Mouse (Mus musculus) left cerebral cortex, postnatal 25 days (tissue): ENCODE results near the gene Cux1. TPM values are rescaled to one million over a fixed set of nuclear protein-coding genes. Genes with fewer than 3 reads are reported as not detected.
"Not testable (repeated sequence)": the region's sequence is repeated elsewhere in the genome, so short reads cannot be mapped to it uniquely, and the experiment has no call there.

Source experiments
- DNase-seq, 2 experiments: peaks; one replicate each; pipeline ENCODE4 v3.0.0; 2022; ENCODE audit warnings: low spot score in 2 of 2, mixed read lengths in 1 of 2
- intact Hi-C: fragments of 180-260 bp; cut with DNase I; formaldehyde crosslinking; loops from one replicate; pipeline ENCODE4 v1.15.1; 2025
- total RNA-seq, 2 experiments: library from RNA; stranded (reverse); gene quantifications; 2 replicates each; pipeline ENCODE4 v1.2.3; 2021

Cux1 gene
- total RNA-seq, 2 experiments from 2014 or later, result 105 to 121 TPM

DNA sequence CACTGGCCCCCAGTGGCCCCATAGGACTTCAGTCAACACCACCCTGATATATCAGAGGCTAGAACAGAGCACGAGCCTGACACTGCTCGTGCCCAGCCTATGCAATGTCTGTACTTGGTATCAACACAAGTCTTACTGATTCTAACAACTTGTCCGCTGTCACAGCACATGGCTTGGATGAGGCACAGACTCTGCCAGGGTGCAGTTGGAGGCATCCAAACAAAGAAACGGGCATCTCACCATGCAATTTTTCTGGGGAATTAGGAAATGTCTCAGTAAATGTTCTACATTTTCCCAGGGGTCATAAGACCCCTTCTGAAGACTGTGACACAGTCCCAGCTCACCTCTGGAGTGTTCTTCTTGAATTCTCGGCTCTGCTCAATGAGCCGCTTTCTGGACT is 81.9 kb downstream of the Cux1 start:
- intact Hi-C loops, result loop anchor here (5.0 kb wide), 1 partner anchor 82 kb away; the partner anchor contains the start of gene Cux1
- DNase-seq, result no peak

DNA sequence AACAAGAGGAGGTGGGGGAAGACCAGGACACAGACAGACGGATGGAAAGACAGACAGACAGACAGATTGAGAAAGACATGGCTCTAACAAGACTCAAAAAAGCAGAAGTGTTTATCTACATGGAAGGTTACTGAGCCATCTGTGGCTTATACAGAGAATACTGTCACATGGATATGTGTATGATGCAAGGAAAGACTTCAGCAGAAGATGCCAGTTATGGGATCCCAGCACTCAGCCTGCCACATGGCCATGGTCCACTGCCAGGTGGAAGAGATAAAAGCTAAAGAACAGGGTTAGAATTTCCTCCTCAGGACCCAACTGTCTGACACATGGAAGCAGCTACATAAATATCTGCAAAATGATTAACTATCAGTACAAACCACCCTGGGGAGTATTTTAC is 84.9 kb downstream of the Cux1 start:
- intact Hi-C loops, result loop anchor here (5.0 kb wide), 1 partner anchor 55 kb away; no protein-coding TSS in a partner anchor
- no peak for DNase-seq

DNA sequence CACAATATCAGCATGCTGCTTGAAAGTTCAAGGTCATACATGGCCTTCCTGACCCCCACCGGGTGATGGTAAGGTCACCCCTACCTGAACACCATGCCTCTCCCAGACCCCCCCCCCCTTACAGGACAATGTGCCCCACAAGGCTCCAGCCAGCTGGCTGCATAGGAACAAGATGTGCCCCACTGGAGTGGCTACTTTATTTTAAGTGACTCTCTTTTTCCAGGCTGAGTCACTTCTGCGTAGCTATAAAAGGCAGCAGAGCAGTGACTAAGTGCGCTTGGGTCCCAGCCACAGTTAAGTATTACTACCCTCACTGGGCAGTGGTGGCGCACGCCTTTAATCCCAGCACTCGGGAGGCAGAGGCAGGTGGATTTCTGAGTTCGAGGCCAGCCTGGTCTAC is 86.7 kb downstream of the Cux1 start:
- DNase-seq, result peak in 1 of 2 experiments; percentile 82
- intact Hi-C loops, result loop anchor here (5.0 kb wide), 1 partner anchor 53 kb away; no protein-coding TSS in a partner anchor

DNA sequence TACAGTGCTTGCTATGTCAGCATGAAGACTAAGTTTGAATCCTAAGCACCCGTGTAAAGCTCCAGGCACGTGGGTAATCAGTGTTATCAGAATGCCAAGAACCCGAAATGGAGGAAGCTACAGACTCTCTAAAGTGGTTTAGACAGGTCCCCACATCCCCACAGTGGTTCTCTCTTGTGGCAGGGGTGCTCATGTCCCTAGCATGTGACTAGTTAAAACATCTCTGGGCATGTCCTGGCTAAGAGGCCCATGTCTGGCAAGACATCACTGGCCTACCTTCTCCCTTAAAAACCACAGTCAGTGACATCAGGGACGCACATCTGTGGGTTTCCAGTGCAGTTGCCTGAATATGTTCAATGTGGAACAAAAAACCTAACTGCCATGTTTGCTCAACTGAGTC is 87.5 kb downstream of the Cux1 start:
- no peak for DNase-seq
- intact Hi-C loops, result loop anchor here (5.0 kb wide), 1 partner anchor 52 kb away; no protein-coding TSS in a partner anchor

DNA sequence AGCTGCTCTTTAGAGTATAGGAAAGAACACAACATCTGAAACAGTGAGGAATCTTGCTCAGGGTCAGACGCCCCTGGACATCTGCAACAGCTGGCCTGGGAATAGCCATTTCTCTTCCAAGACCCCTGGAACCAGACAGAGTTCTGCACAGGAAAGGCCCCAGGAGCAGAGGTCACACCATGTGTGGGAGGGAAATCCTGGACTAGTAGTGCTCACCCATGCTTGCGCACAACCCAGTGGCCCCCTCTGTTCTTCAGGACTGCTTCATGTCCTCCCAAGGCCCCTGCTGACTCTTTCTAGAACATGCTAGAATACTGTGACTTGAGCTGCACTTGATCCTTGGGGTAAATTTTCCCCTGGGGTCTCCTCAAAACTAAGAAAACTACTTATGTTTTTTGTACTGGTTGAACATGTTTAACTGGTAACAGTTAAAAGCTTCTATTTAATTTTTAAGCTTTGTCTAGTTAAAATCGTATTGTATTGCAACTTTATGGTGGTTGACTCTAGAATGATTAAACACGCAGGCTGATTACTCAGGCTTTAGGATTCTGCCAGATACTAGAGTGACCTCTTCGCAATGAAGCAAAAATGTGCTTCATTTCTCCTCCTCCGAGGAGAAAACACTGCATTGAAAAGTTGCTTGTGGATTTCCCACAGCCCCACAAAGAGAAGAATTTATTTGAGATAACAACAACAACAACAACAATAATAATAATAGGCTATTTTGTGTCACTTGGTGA is 88.1 kb downstream of the Cux1 start:
- intact Hi-C loops, result no loop called here

DNA sequence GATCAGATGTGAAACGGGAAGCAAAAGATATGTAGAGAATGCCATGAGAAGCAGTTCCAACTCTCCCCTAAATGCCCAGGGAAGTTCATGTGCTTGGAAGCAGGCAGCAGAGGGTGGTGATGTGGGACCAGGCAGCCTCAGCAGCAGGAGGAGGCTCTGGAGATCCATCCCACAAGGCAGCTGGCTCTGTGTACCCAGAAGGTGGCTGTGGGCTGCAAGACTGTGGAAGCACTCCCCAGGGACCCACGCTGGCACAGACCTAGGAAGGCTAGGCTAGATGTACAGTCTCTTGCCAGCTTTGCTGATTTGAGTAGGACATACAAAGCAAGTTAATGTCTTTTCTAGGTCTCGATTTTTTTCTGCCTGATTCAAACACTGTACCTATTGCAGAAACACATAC is 91.0 kb downstream of the Cux1 start:
- DNase-seq, result peak; percentile 47 to 91
- intact Hi-C loops, result no loop called here

More for the DNA sequence above, 88.1 kb downstream of the Cux1 start:
- DNase-seq, result no peak

DNA sequence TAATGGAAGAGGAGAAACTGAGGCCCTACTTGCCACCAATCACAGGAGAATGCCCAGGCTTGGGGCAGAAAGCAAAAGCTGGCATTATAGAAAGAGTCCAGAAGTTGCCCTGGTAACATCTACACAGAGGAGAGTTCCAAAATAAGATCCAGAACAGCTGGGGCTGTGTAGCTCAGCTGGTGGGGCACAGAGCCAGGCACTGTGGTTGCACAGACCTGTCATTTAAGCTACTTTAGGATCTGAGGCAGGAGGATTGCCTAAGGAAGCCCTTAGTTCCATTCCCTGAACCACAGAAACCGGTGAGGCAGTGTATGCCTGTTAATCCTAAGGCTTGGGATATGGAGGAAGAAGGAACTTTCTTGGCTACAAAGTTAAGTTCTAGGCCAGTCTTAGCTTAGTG is 92.1 kb downstream of the Cux1 start:
- DNase-seq, result no peak
- intact Hi-C loops, result no loop called here

DNA sequence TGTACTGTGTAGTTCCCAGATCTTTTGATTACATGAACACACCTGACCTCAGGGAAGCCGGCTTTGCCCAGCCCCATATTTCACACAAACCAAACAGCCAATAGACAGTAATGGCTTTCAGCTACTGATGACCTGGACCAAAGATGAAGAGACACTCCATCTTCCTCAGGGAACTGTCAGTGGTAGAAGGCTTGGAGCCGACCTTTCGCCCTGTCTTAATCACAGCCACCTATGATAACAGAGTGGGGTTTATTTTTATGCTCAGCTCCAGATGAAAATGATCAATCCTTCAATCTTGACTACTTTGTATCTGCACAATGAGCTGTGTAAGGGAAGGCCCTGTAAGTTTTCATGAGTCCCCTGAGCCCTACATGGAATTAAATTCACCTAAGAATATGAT is 93.2 kb downstream of the Cux1 start:
- intact Hi-C loops, result no loop called here
- DNase-seq, result no peak

DNA sequence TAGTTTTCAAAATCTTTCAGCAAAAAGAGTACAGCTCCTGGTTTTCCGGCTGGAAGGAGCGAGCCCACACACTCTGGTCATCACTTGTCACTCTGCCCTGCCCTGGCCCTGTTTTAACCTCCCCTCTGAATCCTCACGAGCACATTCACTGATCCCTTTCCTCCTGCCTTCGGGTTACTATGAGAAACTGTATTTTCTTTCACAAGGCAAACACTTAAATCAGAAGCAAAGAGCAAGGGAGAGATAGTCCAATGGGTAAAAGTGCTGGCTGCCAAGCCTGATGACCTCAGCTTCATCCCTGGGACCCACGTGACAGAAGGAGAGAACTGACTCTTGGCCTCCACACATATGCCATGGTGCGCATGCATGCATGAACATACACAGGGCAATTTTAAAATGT is 94.0 kb downstream of the Cux1 start:
- intact Hi-C loops, result no loop called here
- DNase-seq, result no peak

DNA sequence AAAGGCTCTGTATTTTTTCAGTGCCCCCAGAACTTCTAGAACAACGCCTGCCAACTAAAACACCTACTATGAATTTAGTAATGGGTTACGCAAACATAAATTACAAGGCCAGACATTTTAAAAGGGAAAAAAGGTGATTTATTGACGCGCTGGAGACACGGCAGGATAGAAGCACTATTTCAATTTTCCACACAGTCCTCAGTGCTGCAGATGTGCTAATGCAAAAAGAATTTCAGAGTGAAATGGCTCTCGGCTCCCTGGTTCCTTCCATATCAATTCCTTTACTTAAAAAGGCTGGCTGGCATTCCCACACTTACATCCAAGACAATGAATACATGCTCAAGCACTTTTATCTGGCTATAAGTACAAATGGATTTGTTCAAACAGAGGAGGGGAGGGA is 94.4 kb downstream of the Cux1 start:
- intact Hi-C loops, result no loop called here
- no peak for DNase-seq

DNA sequence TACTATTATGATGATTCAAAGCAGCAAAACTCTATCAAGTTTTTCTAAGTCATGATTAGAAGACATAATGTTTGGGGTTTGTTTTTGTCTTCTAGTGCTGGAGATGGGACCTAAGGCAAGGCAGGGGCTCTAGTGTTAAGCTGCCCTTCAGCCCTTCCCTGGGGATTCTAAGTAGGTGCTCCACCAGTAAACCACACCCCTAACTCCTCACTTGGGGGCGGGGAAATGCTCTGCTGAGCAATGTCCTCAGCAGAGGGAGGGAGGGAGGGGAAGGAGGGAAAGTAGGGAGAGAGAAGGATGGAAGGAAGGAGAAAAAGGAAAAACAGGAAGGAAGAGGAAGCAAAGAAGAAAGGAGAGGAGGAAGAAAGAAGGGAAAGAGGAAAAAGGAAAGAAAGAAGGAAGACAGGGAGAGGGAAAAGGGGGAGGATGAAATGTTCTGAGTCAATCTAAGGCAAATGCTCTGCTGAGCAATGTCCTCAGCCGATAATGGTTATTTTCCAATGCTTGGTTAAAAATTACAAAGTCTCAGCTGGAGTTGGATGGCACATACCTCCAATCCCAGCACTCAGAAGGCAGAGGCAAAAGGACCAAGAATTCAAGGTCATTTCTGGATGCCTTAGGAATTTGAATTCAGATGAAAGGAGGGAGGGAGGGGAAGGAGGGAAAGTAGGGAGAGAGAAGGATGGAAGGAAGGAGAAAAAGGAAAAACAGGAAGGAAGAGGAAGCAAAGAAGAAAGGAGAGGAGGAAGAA is 96.1 kb downstream of the Cux1 start:
- DNase-seq, intact Hi-C loops: not testable (repeated sequence)

DNA sequence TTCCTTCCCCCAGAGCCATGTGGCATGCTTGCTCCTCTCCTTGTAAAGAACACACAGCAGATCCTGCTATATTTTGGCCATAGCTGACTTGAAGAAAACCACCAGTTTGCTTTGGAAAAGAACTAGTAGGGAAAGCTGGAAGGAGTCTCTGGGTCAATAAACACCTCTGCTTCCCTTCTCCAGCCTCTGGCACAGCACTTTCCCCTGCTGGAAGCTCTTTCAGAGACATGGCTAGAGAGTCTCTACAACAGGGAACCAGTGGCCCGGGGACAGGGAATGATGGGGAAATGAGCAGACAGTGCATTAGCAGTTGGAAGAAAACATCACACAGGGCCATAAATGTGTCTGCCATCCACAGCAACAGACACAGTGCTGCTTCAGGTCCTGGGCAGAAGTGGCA is 98.0 kb downstream of the Cux1 start:
- intact Hi-C loops, result no loop called here

DNA sequence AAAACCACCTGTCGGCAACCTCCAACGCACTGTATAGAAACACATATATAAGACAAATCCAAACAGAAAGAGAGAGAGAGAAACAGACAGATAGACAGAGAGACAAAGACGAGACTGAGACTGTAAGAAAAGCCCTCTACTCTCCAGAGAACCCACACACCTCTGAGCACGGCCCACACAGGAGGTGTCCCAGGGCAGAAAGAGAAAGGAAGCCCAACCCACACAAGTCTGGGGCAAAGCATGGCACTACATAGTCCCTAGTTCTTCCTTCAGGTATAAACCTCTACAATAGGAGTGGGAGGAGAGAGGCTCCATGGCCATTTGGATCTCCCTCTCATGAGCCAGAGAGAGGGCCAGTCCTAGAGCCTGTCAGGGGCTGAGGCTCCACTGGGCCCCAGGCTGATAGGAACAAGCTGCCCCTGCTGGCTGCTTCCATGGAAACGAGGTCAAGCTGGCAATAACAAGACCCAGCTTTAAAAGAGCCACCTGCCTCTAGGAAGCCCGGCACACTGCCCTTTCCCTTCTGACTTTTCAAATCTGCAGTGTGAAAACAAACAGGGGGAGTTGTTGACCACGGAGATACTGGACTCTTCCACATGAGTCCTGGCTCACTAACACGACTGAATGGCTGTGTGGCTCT is 99.8 kb downstream of the Cux1 start:
- intact Hi-C loops, result no loop called here
- no peak for DNase-seq

More for the DNA sequence above, 98.0 kb downstream of the Cux1 start:
- DNase-seq, result no peak

DNA sequence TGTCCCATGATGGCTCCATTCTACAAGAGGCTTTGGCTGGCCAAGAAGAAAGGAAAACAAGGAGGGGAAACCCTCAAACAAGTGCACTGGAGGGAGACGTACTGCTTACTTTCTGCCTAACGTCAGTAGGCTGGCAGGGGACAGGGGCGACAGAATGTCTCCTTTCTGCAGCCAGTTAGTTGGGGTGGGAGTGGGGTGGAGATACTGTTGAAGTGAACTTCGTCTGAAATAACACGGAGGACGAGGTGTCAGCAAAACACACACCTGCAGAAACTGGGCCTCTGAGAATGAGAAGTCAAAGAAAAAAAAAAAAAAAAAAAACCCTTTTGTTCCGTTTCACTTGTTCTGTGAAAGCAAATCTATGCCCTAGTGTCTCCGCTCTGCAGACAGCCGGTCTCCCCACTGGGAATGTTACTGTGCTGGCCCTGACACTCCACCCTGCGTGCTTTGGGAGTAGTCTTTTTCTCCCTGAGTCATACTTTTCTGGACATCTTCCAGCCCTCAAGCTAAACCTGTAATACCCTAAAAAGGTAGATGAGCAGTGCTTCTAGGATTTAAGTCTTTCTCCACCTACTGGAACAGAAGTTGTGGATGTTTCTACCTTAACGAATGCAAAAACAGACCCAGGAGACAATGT is 101.4 kb downstream of the Cux1 start:
- peak in 1 of 2 experiments; percentile 46 for DNase-seq
- intact Hi-C loops, result no loop called here

DNA sequence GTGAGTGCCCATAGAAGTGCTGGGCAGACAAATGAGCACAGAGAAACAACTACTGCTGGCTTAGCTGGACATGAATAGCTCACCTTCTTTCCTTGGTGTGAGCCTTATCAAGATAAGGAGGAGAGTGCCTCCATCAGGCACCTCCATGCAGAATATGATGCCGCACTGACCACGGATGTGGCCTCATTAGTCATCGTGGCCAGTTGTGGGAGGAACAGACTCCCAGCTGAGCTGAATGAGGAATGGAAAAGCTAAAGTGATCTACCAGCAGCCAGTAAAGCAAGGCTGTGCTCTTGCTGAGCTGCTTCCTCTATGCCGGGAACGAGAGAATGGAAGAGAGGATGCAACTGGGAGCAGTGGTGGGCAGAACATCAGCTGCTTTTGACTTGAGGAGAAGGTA is 101.9 kb downstream of the Cux1 start:
- intact Hi-C loops, result no loop called here
- no peak for DNase-seq

DNA sequence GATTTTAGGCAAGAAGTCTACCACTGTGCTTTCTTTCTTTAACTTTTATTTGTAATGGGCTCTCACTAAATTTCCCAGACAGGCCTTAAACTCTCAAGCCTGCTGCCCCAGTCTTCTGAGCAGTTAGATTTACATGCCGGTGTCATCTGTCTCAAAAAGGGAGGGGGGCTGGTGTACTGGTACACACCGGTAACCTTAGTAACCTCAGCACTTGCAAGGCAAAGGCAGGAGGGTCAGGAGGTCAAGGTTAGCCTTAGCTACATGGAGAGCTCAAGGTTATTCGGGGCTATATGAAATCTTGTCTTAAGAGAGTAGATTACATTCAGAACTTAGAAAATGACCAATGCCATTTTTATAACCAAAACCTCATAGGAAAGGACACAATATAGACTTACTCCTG is 102.4 kb downstream of the Cux1 start:
- DNase-seq, result no peak
- intact Hi-C loops, result no loop called here

DNA sequence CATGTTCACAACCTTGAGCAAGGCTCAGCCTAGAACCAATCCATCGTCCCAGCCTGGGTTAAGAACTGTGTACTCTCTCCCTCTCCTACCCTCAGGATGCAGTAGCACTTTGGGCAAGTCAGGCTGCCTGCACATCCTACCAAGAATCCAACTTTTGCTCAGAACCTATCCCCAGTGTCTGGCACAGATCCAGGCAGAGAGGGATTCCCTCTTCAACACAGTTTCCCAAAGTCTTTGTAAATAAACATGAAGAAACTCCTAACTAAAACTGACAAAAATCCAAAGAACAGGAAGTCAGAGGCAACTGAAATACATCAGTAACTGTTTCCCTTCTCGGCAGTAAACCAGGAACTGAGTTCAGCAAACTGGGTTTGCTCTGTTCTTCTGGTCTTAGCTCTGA is 103.2 kb downstream of the Cux1 start:
- no peak for DNase-seq
- intact Hi-C loops, result no loop called here

DNA sequence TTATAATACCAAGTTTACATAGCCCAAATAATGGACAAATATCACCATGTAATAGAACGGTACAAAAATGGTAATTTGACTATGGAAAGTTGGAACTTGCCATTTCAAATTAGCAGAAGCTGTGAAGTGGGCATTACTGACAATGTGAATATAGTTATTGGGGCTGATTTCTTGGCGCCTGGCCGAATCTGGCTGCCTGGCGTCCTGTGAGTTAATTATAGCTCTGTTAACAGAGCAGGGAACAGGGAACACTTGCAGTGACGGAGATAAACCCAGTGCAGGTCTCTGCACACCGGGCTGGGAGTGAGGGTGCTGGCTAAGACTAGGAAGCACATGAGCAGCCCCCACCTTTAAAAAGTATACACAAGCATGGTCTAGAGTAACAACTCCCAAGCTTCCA is 104.7 kb downstream of the Cux1 start:
- intact Hi-C loops, result no loop called here

DNA sequence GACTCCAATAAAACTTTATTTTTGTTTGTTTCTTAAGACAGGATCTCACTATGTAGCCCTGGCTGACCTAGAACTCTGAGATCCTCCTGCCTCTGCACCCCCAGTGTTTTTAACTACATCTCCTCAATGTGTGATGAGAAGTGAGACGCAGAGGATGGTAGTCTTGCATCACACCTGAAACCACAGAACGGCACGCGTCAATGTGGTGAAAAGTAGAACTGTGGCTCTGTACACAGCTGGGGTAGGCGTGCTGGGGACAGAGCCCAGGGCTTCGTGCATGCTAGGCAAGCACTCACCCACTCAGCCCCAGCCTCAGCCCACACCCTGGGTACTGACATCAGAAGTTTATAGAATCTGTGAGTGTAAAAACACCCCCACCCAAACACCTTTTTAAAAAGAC is 107.4 kb downstream of the Cux1 start:
- intact Hi-C loops, result no loop called here
- peak in 1 of 2 experiments; percentile 43 for DNase-seq

More for the DNA sequence above, 104.7 kb downstream of the Cux1 start:
- no peak for DNase-seq

DNA sequence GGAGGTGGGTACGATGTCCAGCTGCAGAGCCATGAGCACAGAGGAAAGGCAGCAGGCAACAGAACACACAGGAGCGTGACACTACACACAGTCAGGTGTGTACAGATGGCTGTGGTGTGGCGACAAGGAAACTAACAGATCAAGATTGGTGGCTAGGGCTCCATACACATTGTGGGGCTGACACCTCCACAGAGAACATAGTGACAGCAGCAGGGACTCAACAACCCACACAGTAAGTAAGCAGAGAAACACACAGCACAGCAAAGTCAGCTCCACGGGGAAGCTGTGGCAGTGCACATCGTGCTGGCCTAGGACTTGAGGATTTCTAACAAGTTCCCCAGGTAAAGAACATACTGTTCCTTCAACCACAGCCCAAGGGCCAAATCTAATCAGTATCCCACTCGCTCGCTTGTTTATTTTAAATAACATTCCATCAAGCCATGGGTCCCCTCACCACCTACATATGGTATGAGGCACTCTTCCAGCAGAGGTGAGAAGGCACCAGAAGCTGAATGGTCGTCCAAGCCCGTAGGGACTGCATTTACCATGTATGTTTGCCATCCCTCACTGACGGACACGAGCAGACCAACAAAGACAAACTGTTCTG is 108.3 kb downstream of the Cux1 start:
- no peak for DNase-seq
- intact Hi-C loops, result no loop called here
